Mouse (Mus musculus) hindbrain, embryonic 14.5 days (tissue): Measurements from ENCODE around the gene Gm21830. TPM values are rescaled to one million over a fixed set of nuclear protein-coding genes. Genes with fewer than 3 reads are reported as not detected.
"Not testable (repeated sequence)": the region's sequence is repeated elsewhere in the genome, so short reads cannot be mapped to it uniquely, and the experiment has no call there.

Experiments
- ATAC-seq: fragments of 200-750 bp; cut with Nextera tagmentation; 2 replicates; pipeline ENCODE4 v1.8.0; 2017; ENCODE audit warnings: moderate number of reproducible peaks, mild to moderate bottlenecking, moderate TSS enrichment, moderate library complexity; ENCODE audit not compliant: low FRiP score
- DNase-seq: peaks from one replicate; pipeline ENCODE4 v3.0.0-alpha.2; 2015; ENCODE audit warnings: low spot score
- H3K27ac ChIP-seq: fragments of 300-500 bp; sonication (generic); 2 replicates; pipeline ENCODE4 v1.5.1; 2014; ENCODE audit warnings: mild to moderate bottlenecking, moderate library complexity
- H3K27me3 ChIP-seq: fragments of 300-500 bp; sonication (generic); 2 replicates; pipeline ENCODE4 v1.6.1; 2014; ENCODE audit warnings: mild to moderate bottlenecking, low read length, mixed read lengths; ENCODE audit not compliant: control insufficient read depth, insufficient read depth
- H3K36me3 ChIP-seq: fragments of 300-500 bp; sonication (generic); replicated peaks from 2 replicates; pipeline ENCODE4 v1.6.1; 2014; ENCODE audit not compliant: control insufficient read depth, insufficient read depth
- H3K4me1 ChIP-seq: fragments of 300-500 bp; sonication (generic); replicated peaks from 2 replicates; pipeline ENCODE4 v1.6.1; 2014; ENCODE audit warnings: antibody characterized with exemption, low read length, mixed read lengths; ENCODE audit not compliant: control insufficient read depth, insufficient read depth
- H3K4me2 ChIP-seq: fragments of 300-500 bp; sonication (generic); replicated peaks from 2 replicates; pipeline ENCODE4 v1.6.1; 2014; ENCODE audit warnings: mild to moderate bottlenecking, moderate library complexity
- H3K4me3 ChIP-seq: fragments of 300-500 bp; sonication (generic); replicated peaks from 2 replicates; pipeline ENCODE4 v1.5.1; 2014; ENCODE audit warnings: mild to moderate bottlenecking, low read length
- H3K9ac ChIP-seq: fragments of 300-500 bp; sonication (generic); 2 replicates; pipeline ENCODE4 v1.6.1; 2014
- H3K9me3 ChIP-seq: fragments of 300-500 bp; sonication (generic); 2 replicates; pipeline ENCODE4 v1.6.1; 2016; ENCODE audit warnings: low read length; ENCODE audit not compliant: control insufficient read depth
- WGBS: fragments of 180-500 bp; shearing (Covaris S2); extraction: QIAGEN DNeasy Blood & Tissue Kit; methylation state at CpG from one replicate; pipeline ENCODE4 v1.1.7; 2014; 5-methylcytosine and 5-hydroxymethylcytosine counted together
- polyA plus RNA-seq: library from polyadenylated mRNA; unstranded; fragments of >200 nt; fragmentation: Nextera tagmentation; extraction: Ambion mirVana; gene quantifications from 2 replicates; pipeline ENCODE4 v1.2.1, GENCODE M21; 2014

The Gm21830 gene
- polyA plus RNA-seq = not detected in 2 replicates

GRCm38 (mm10) chr2:67413425-67413824 is at the start of gene Gm21830:
Gene Gm21830, plus strand, starts transcription at chr2:67413725.
- not testable (repeated sequence) for H3K4me2 ChIP-seq, ATAC-seq, H3K9ac ChIP-seq, DNase-seq, H3K27me3 ChIP-seq, H3K9me3 ChIP-seq, H3K36me3 ChIP-seq, H3K4me3 ChIP-seq, H3K27ac ChIP-seq, H3K4me1 ChIP-seq
- WGBS = no CpG with 5 or more reads among the region's 1 CpGs

DNA sequence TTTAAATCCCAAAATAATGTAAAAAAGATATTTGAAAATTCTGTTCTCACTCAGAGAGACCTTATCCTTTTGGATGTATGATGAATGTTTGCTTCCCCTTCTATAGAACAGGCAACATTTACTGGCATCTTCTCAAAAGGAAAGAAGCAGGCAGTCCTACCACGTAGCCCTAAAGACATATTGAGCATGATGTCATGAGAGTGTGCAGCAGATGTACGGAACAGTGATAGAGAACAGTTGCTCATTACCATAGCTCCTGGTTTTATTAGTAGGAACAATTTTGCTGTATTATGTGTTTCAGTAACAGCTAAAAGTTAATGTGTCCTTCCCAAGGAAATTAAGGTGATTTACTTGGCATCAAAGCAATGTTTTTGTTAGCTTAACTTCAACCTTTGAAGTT is 49.0 kb upstream of the Gm21830 start:
- H3K27ac ChIP-seq = no peak overlapping the region
- no peak for ATAC-seq
- no peaks in the 10 kb centered on the region for H3K36me3 ChIP-seq
- WGBS = 90% methylated on average over 2 of the region's 2 CpGs
- H3K4me2 ChIP-seq = no peak overlapping the region
- no peaks in the 10 kb centered on the region for H3K9me3 ChIP-seq
- no peak overlapping the region for H3K9ac ChIP-seq
- H3K4me3 ChIP-seq = no peak overlapping the region
- DNase-seq = no peak
- no peaks in the 10 kb centered on the region for H3K4me1 ChIP-seq
- H3K27me3 ChIP-seq = no peaks in the 10 kb centered on the region

- no peak for DNase-seq
- no peak for ATAC-seq
- H3K4me1 ChIP-seq = no peaks in the 10 kb centered on the region
- WGBS = 55% methylated on average over 3 of the region's 3 CpGs
- H3K36me3 ChIP-seq = no peaks in the 10 kb centered on the region
- H3K9me3 ChIP-seq = no peaks in the 10 kb centered on the region
- H3K27me3 ChIP-seq = no peaks in the 10 kb centered on the region
- no peak overlapping the region for H3K9ac ChIP-seq
- no peak overlapping the region for H3K4me3 ChIP-seq
- no peak overlapping the region for H3K4me2 ChIP-seq
- H3K27ac ChIP-seq = no peak overlapping the region
These were observed 35.0 kb upstream of the Gm21830 start for GRCm38 (mm10) chr2:67378504-67378903.

GRCm38 (mm10) chr2:67420853-67421252 is 7.3 kb downstream of the Gm21830 start:
- H3K9me3 ChIP-seq = no peaks in the 10 kb centered on the region
- H3K9ac ChIP-seq = no peak overlapping the region
- H3K36me3 ChIP-seq = no peaks in the 10 kb centered on the region
- no peak overlapping the region for H3K27ac ChIP-seq
- ATAC-seq (no peak), DNase-seq (no peak)
- H3K4me3 ChIP-seq = no peak overlapping the region
- H3K27me3 ChIP-seq = no peaks in the 10 kb centered on the region
- no peaks in the 10 kb centered on the region for H3K4me1 ChIP-seq
- no peak overlapping the region for H3K4me2 ChIP-seq

GRCm38 (mm10) chr2:67422799-67423198 is 9.3 kb downstream of the Gm21830 start:
- Histone ChIP-seq H3K9ac (no peak overlapping the region), H3K4me1 (no peaks in the 10 kb centered on the region), H3K36me3 (no peaks in the 10 kb centered on the region), H3K27me3 (no peaks in the 10 kb centered on the region), H3K9me3 (no peaks in the 10 kb centered on the region), H3K27ac (no peak overlapping the region), H3K4me3 (no peak overlapping the region), H3K4me2 (no peak overlapping the region)
- WGBS = 90% methylated on average over 1 of the region's 1 CpGs
- DNase-seq = no peak
- ATAC-seq = no peak

DNA sequence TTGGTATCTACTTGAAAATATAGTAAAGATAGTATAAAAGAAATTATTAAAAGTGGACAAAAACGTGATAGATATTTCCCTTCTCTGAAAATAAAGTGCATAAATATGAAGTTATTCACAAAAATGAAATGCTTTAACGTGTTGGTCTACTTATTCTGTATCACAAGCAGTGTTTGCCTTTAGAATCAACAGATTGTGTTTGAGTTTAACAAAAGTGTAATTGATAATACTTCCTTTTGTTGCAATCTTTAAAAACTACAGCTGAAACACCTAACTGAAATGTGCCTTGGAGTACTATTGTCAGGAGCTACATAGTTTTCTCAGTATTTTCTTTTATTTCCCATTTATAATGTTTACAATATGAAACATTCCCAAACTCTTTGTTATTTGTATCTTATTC is 19.6 kb downstream of the Gm21830 start, which contains the start of gene Gm26727:
TSS of gene Gm26727 (minus strand) at position 101 of the 400 bp plus-strand sequence.
- Histone ChIP-seq H3K4me1 (no peaks in the 10 kb centered on the region), H3K9me3 (no peaks in the 10 kb centered on the region), H3K27me3 (no peaks in the 10 kb centered on the region), H3K27ac (no peak within 1 kb of the TSS), H3K4me2 (no peak within 1 kb of the TSS), H3K9ac (no peak within 1 kb of the TSS), H3K36me3 (no peaks in the 10 kb centered on the region), H3K4me3 (no peak within 1 kb of the TSS)
- 67% methylated on average over 2 of the region's 2 CpGs for WGBS
- DNase-seq = no peak
- no peak for ATAC-seq

- H3K4me1 ChIP-seq = no peaks in the 10 kb centered on the region
- no peak overlapping the region for H3K27ac ChIP-seq
- DNase-seq (no peak), ATAC-seq (no peak)
- H3K4me3 ChIP-seq = no peak overlapping the region
- no peak overlapping the region for H3K4me2 ChIP-seq
- no peaks in the 10 kb centered on the region for H3K27me3 ChIP-seq
- H3K36me3 ChIP-seq = no peaks in the 10 kb centered on the region
- no peaks in the 10 kb centered on the region for H3K9me3 ChIP-seq
- WGBS = 88% methylated on average over 8 of the region's 8 CpGs
- H3K9ac ChIP-seq = no peak overlapping the region
These were observed 24.8 kb downstream of the Gm21830 start for GRCm38 (mm10) chr2:67438309-67438708.

DNA sequence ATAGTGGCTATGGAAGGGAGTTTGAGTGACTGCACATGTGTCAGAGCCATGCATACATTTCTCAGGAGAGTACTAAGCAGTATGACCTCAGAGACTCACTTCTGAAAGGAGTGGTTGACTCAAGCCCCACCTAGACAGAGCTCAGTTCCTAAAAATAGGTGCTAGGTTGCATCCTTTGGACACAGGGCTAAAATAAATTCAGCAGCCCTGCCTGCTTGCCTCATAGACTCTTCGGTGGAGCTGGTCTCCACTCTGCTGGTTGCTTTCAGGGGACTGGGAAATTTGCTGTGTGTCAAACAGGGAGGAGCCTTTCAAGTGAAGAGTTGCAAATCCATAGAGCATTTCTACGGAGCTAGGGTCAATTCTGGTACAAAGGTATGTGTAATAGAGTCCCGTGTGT is 32.3 kb downstream of the Gm21830 start, which contains the start of gene Xirp2:
TSS of gene Xirp2 (plus strand) at position 223 of the 400 bp plus-strand sequence.
- Histone ChIP-seq H3K27me3 (no peaks in the 10 kb centered on the region), H3K9me3 (no peaks in the 10 kb centered on the region), H3K4me2 (no peak within 1 kb of the TSS), H3K36me3 (no peaks in the 10 kb centered on the region), H3K9ac (no peak within 1 kb of the TSS), H3K4me1 (no peaks in the 10 kb centered on the region), H3K27ac (no peak within 1 kb of the TSS), H3K4me3 (no peak within 1 kb of the TSS)
- DNase-seq = no peak
- WGBS = 78% methylated on average over 3 of the region's 3 CpGs
- ATAC-seq = no peak

GRCm38 (mm10) chr2:67446772-67447171 is 33.2 kb downstream of the Gm21830 start:
- no peak for ATAC-seq
- Histone ChIP-seq H3K9ac (no peak overlapping the region), H3K27me3 (no peaks in the 10 kb centered on the region), H3K4me3 (no peak overlapping the region), H3K9me3 (no peaks in the 10 kb centered on the region), H3K27ac (no peak overlapping the region), H3K4me1 (no peaks in the 10 kb centered on the region), H3K4me2 (no peak overlapping the region), H3K36me3 (no peaks in the 10 kb centered on the region)
- DNase-seq = no peak
- 92% methylated on average over 1 of the region's 1 CpGs for WGBS

DNA sequence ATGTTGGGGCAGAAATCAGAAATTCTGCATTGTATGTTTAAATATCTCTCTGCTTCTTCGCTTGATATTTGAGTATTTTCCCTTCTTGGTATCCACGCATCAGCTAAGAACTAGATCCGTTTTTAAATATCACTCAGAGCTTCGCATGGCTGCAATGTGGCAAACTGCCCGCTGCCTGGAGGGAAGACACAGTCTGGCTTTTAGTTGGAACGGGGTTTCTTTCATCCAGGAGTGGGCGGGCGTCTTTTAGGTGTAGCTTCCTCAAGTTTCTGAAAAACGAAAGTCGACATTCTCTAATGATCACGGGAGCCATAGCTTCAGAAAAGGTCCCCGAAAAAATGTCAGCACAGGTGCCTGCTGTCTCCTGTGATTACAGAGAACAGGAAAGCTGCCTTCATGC is 33.7 kb downstream of the Gm21830 start:
- 76% methylated on average over 12 of the region's 12 CpGs for WGBS
- Histone ChIP-seq H3K4me1 (no peaks in the 10 kb centered on the region), H3K36me3 (no peaks in the 10 kb centered on the region), H3K27me3 (no peaks in the 10 kb centered on the region), H3K4me2 (no peak overlapping the region), H3K9ac (no peak overlapping the region), H3K9me3 (no peaks in the 10 kb centered on the region), H3K27ac (no peak overlapping the region), H3K4me3 (no peak overlapping the region)
- DNase-seq = no peak
- ATAC-seq = no peak
